Mouse (Mus musculus): ENCODE data around the gene Axin1.
"Not testable (repeated sequence)": the region's sequence is repeated elsewhere in the genome, so short reads cannot be mapped to it uniquely, and the experiment has no call there.

The Axin1 gene

DNA sequence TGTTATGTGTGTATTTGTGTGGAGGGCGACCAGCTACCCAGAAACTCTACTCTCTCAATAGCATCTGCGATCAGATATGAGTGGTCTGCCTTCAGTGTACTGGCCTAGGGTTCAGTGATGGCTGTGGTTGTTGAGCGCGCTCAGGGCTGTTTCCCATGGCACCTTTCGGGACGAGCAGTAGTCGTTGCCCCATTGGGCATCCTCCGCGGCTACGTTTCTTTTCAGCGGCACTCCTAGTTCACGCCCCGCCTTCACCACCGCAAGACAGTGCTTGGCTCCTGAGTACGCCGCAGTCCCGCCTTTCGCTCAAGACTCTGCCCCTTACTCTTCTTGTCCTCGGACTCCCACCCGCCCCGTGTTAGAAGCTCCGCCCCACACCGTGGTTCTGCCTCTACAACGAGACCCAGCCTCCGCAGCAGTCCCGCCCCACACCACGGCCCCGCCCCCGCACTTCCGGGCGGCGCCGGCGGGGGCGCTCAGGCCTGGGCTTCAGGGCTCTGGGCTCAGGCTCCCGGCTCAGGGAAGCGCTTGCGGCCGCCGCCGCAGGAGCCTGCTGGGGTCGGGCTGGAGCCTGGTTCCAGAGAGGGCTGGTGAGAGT, at the start of gene Axin1:
TSS of gene Axin1 (plus strand) at position 450 of the 598 bp plus-strand sequence.
- DNase-seq: peak; percentile 97

GRCm38 (mm10) chr17:26089905-26090632, 48.4 kb upstream of the Axin1 start, which contains the start of gene Decr2:
Gene Decr2 (minus strand): TSS chr17:26090337.
- DNase-seq: peak; percentile 93

DNA sequence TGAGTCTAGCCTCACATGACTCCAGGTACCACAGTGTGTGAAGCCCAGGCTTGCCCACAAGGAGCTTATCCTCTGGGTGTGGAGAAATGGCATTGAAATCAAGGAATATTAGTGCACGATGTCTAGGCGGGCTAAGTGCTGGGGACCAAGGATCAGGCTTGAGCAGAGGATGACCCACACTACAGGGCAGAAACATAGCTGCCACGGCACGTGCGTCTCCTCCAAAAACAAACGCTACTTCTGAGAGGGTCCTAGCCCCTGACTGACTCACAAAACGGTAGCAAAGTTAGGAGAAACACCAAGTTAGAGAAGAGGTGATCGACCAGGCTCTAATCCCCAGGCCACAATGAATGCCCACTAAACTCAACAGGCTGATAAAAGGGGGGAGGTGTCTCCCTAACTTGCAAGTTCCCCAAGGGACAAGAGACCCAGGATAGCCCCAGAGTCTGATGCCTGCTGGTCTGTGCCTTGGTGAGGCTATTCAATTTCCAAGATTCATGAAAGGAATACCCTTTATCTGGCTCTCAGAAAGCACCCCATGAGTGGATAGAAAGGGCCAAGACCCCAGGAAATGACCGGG, 43.9 kb upstream of the Axin1 start:
- DNase-seq: no peak

GRCm38 (mm10) chr17:26095121-26095740, 43.3 kb upstream of the Axin1 start, which contains the start of gene Nme4:
Gene Nme4 (minus strand): TSS chr17:26095602.
- DNase-seq: peak; percentile 62

DNA sequence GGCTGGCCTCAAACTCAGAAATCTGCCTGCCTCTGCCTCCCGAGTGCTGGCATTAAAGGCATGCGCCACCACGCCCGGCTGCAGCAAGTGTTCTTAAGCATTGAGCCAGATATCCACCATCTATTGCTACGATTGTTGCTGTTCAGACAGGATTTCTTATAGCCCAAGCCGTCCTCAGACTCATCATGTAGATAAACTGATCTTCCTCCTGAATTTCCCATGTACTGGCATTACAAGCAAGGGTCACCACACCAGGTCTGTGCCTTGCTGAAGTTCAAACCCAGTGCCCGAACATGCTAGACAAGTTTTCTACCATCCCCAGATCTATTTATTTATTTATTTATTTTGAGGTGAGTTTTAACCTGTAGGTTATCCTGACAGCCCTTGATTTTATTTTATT, 40.0 kb upstream of the Axin1 start:
- no peak for DNase-seq

DNA sequence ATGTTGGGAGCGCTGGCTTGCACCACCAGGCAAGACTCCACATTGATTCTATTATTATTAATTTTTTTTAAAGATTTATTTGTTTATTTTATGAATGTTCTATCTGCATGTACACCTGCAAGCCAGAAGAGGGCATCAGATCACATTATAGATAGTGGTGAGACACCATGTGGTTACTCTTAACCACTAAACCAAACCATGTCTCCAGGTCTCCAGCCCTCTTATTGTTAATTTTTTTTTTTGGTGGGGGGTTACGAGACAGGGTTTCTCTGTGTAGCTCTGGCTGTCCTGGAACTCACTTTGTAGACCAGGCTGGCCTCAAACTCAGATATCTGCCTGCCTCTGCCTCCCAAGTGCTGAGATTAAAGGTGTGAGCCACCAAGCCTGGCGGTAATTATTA, 39.2 kb upstream of the Axin1 start:
- peak; percentile 39 for DNase-seq

DNA sequence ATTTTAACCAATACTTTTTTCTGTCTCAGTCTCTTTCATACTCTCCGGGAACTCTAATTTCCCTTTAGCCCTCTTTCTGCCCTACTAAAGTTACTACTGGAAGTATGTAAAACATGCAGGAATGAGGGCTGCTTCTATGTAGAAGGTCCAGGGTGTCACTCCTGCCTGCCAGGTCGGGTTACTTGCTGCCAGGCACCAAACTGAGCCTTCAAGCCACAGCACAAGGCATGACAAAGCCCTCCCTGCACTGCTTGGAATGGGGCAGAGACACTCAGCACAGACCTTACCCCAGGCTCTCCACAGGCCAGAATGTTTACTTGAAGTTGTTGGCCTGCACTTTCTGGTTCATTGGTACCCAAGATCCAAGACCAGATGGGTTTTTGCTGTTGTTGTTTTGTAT, 38.3 kb upstream of the Axin1 start:
- no peak for DNase-seq

- peak; percentile 81 for DNase-seq
These were observed 37.0 kb upstream of the Axin1 start for GRCm38 (mm10) chr17:26101478-26101877.

DNA sequence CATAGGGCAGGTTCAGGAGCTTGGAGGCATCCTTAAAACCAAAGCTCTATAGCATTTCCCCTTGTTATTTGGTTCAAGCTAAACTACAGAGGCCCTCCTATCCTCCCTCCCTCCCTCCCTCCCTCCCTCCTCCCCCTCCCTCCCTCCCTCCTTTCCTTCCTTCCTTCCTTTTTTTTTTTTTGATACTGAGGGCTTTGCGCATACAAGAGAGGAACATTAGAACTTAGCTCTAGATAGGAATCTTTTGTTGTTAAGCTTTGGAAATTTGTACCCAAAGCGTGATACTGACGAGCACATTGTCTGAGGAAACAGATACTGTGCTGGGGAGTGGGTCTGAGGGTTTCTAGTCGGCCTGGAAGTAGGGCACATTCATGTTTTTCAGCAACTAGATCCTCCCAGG, 32.9 kb upstream of the Axin1 start:
- no peak for DNase-seq

GRCm38 (mm10) chr17:26110156-26110555, 28.3 kb upstream of the Axin1 start:
- DNase-seq: no peak

DNA sequence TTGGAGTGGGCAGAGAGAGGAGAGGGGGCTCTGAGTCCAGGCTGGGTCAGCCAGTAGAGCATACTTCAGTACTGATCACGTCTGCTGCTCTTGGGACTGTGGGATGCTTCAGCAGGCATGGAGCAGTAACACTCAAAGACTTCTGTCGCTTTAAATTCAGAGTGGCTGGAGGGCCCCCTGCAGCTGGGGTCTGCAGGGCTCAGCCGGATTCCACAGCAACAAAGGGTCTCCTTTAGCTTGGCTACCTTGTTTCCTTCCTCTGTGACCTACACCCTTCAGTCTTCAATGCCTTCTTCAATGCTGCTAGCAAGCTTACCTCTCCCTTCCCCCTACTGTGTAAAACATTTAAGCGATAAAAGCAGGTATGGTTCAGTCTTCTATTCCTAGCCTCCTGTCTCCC, 27.5 kb upstream of the Axin1 start:
- no peak for DNase-seq

DNA sequence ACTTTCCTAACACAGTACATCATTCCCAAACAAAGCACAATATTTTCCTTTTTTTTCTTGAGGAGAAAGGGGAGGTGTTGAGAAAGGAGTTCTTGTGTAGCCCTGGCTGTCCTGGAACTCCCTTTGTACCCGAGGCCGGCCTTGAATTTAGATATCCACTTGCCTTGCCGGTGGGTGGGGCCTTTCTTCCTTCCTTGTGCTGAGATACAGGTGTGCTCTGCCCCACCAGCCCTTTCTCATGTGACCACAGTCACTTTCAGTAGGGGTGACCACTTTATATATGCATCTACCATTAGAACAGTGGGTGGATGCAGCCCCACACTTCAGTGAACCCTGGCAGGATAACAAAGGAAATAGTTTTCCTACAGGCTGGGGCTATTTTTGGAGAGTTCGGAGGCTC, 26.8 kb upstream of the Axin1 start:
- no peak for DNase-seq

GRCm38 (mm10) chr17:26112751-26113150, 25.7 kb upstream of the Axin1 start:
- DNase-seq: no peak

DNA sequence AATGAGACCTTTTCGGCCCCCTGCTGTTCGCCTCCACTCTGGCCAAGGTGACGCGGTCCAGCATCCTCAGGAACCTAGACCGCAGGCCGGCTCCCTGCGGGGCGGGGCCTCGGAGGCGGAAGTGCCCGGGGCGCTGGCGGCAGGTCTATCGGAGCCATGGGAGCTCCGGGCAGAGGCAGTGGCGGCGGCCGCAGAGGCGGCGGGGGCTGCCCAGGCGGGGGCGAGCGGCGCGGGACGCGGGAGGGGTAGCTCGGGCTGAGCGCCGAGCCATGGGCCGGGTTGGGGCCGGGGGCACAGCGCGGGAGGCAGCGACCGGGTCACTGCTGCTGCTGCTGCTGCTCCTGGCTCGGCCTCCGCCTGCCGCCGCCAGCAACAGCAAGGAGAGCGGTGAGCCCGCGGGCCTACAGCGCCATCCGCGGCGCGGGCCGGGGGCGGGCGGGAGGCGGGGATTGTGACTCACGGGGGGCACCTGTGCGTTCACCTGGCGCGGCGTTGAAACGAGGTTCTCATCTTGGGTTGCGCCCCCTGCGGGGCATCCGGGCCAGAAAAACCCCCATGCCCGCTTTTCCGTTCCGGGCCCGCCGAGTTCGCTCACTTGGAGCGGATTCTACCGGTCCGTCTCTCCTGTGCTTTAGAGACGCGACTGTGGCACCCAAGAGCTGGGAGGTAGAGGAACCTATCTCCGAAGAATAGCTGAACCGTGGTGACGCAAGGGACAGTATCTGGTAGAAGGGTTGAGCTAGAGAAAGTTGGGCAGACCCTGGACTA, 25.1 kb upstream of the Axin1 start, which contains the start of gene Tmem8:
TSS of gene Tmem8 (plus strand) at position 119 of the 768 bp plus-strand sequence.
- peak; percentile 88 for DNase-seq

GRCm38 (mm10) chr17:26114061-26114460, 24.4 kb upstream of the Axin1 start:
- DNase-seq: peak; percentile 70

DNA sequence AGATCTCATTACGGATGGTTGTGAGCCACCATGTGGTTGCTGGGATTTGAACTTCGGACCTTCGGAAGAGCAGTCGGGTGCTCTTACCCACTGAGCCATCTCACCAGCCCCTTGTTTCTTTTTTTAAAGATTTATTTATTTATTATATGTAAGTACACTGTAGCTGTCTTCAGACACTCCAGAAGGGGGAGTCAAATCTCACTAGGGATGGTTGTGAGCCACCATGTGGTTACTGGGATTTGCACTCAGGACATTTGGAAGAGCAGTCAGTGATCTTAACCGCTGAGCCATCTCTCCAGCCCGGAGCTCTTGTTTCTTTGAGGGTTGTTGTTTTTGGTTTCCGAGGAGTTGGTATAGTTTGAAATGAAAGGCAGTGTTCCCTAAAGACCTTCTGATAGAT, 24.0 kb upstream of the Axin1 start:
- not testable (repeated sequence) for DNase-seq

GRCm38 (mm10) chr17:26115205-26115898, 23.1 kb upstream of the Axin1 start:
- DNase-seq: peak; percentile 90

DNA sequence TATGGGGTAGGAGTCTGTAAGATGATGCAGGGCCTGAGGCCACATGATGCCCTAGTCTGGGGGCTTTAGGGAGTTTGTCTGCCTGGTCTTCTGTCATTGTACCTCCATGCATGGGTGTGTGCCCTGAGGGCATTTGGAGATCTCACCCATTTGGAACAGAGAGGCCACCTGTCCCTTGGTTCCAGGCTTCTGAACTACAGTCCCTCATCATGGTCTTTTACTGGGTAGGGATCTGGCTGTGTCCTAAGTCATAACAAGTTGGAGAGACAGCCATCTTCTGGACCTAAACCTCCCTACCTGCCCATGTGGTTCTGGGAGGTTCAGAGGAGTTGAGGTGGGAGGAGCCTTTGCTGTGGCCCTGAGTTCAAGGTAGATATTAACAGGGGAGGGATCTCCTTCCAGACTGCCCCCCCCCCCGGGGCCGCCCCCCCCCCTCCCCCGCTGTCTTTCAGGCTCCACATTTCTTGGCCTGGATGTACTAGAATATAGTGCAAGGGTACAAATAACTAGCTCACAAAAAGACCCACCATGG, 22.5 kb upstream of the Axin1 start:
- peak; percentile 62 for DNase-seq

- DNase-seq: no peak
These were observed 21.8 kb upstream of the Axin1 start for GRCm38 (mm10) chr17:26116503-26117258.

GRCm38 (mm10) chr17:26119766-26120710, 18.4 kb upstream of the Axin1 start:
- DNase-seq: peak; percentile 59

All from kidney, postnatal 14 days (tissue).